Mouse (Mus musculus): Measurements from ENCODE around the gene H2afb1. TPM values are rescaled to one million over a fixed set of nuclear protein-coding genes. Genes with fewer than 3 reads are reported as not detected.
"Not testable (repeated sequence)": the region's sequence is repeated elsewhere in the genome, so short reads cannot be mapped to it uniquely, and the experiment has no call there.

The H2afb1 gene
- not detected in 2 replicates for polyA plus RNA-seq (2015; fragmentation: Nextera tagmentation; extraction: Ambion mirVana)

- not testable (repeated sequence) for ATAC-seq; H3K27me3 ChIP-seq (replicated peaks; ENCODE audit: control insufficient read depth, insufficient read depth, low read length); H3K36me3 ChIP-seq (ENCODE audit: control insufficient read depth, insufficient read depth, low read length); H3K9ac ChIP-seq (ENCODE audit: low read depth, low read length); H3K27ac ChIP-seq (ENCODE audit: low read length); H3K9me3 ChIP-seq (ENCODE audit: control insufficient read depth, low read length); H3K4me2 ChIP-seq (ENCODE audit: low read depth, low read length); H3K4me1 ChIP-seq (ENCODE audit: control insufficient read depth, insufficient read depth, low read length); H3K4me3 ChIP-seq (ENCODE audit: low read length)
- 93% methylated on average over 7 of the region's 8 CpGs for WGBS
Observed at GRCm38 (mm10) chrX:117014457-117014856, at the start of gene H2afb1. Gene H2afb1 (plus strand): TSS chrX:117014757.

GRCm38 (mm10) chrX:117036085-117036484 lies 21.5 kb downstream of the H2afb1 start:
- 63% methylated on average over 2 of the region's 2 CpGs for WGBS
- no peaks in the 10 kb centered on the region for H3K27me3 ChIP-seq (replicated peaks; ENCODE audit: control insufficient read depth, insufficient read depth, low read length)

More at GRCm38 (mm10) chrX:117036085-117036484, 21.5 kb downstream of the H2afb1 start:
- no peak overlapping the region for H3K9ac ChIP-seq (ENCODE audit: low read depth, low read length)
- no peaks in the 10 kb centered on the region for H3K9me3 ChIP-seq (ENCODE audit: control insufficient read depth, low read length)
- H3K36me3 ChIP-seq (ENCODE audit: control insufficient read depth, insufficient read depth, low read length): no peaks in the 10 kb centered on the region
- ATAC-seq: no peak
- H3K27ac ChIP-seq (ENCODE audit: low read length): no peak overlapping the region
- no peaks in the 10 kb centered on the region for H3K4me1 ChIP-seq (ENCODE audit: control insufficient read depth, insufficient read depth, low read length)
- no peak overlapping the region for H3K4me3 ChIP-seq (ENCODE audit: low read length)
- no peak overlapping the region for H3K4me2 ChIP-seq (ENCODE audit: low read depth, low read length)
